Mouse (Mus musculus): ENCODE measurements around the gene Ccdc188.

DNA sequence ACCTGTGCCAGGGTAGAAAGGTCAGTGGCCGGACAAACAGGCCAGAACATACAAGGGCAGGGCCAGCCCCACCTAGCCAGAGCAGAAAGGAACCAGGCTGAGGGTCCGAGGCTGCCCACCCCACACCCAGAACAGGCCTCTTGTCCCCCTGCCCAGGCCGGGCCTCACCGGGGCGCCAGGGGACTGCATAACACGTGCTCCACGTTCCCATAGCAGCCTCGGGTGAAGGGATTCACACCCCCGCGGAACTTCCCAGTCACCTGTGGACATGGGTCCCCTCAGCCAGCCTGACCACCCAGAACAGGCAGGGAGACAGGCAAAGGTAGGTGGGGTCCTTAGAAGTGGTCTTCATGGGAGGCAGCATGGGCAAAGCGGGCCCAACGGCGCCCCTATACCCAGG lies 9.5 kb downstream of the Ccdc188 start:
- no peak for TF ChIP-seq GATA1 (IDR thresholded peaks at IDR 0.05; ENCODE audit: low read length)
- TF ChIP-seq TAL1 (IDR thresholded peaks at IDR 0.05; ENCODE audit: low read length), result no peak

All from erythroblast, embryonic 14.5 days (primary cell).